19 mouse cellular contexts compared by ENCODE assay signal in genomic region chr12:34803721-34804120, GRCm38 (mm10).
A peak's percentile ranks its signal among the peaks of the same experiment; 100 is the strongest.
DNase-seq lines count a peak whose midpoint lies in the region; TF ChIP-seq lines count a peak whose summit lies in the region.
"Had no signal": no experiment of that assay in that cellular context is flagged by ENCODE, and none has a peak within 500 bp of the region (broad histone marks: within the 10 kb centered on the region; RNA-seq: fewer than 3 reads in every experiment).

No protein-coding gene starts in this region.

- no peak overlapping the region for H3K4me3 ChIP-seq in layer of hippocampus, adult 2 months
- H3K4me3 ChIP-seq: embryonic facial prominence, embryonic 13.5 days; embryonic facial prominence, embryonic 15.5 days; forebrain, embryonic 10.5 days; forebrain, embryonic 12.5 days had no signal

- no peak overlapping the region for H3K27ac ChIP-seq in layer of hippocampus, adult 2 months
- H3K27ac ChIP-seq: embryonic facial prominence, embryonic 13.5 days; embryonic facial prominence, embryonic 15.5 days; forebrain, embryonic 10.5 days; forebrain, embryonic 12.5 days had no signal

- peak; percentile 68 for DNase-seq in 416B (ENCODE audit: low read depth)
- peak; percentile 51 for DNase-seq in brain, adult 2 months (ENCODE audit: low read depth, low spot score)
- peak; percentile 66 for DNase-seq in fibroblast of lung, adult 2 months (ENCODE audit: low read depth)
- no peak for DNase-seq in layer of hippocampus, adult 2 months (ENCODE audit: low spot score in 2 of 2)
- DNase-seq in lung, postnatal 10 days = no peak
- DNase-seq: adrenal gland, adult 8-10 months; adrenal gland, postnatal 14 days; adrenal gland, postnatal 36 days; cerebellum, adult 11 months; cerebellum, adult 18-20 months; cerebellum, adult 8-10 months; cerebellum, adult 9-11 months; cerebellum, postnatal 14 days; cerebellum, postnatal 36 days; embryo, embryonic 11 days had no signal

- no peak for TF ChIP-seq CTCF in layer of hippocampus, adult 2 months (conservative IDR thresholded peaks at IDR 0.05)

Comparison
In these comparisons a context has a peak if more than half of its experiments do, and no peak if none do; other contexts are left out.
1. DNase-seq: peak in 416B (single experiment), brain, adult 2 months (single experiment) and fibroblast of lung, adult 2 months (single experiment); none in layer of hippocampus, adult 2 months (0 of 2) and lung, postnatal 10 days (single experiment).